Mouse (Mus musculus) myocyte (in vitro differentiated cells): ENCODE results near the gene Dlx4.

Source experiments
- MAX ChIP-seq: IDR thresholded peaks from one replicate; pipeline ENCODE4 v1.6.1; 2011; ENCODE audit warnings: low read depth, mild to moderate bottlenecking, control low read depth
- MYOD1 ChIP-seq, 3 experiments: IDR thresholded peaks; one replicate each; pipeline ENCODE4 v1.6.1; 2011; ENCODE audit warnings: control low read depth in 2 of 3, low read depth in 2 of 3, mild to moderate bottlenecking in 2 of 3, moderate library complexity in 1 of 3; ENCODE audit not compliant: insufficient read length in 2 of 3, control insufficient read depth in 1 of 3
- MYOG ChIP-seq, 3 experiments: IDR thresholded peaks; one replicate each; pipeline ENCODE4 v1.6.1; 2011; ENCODE audit warnings: control low read depth in 2 of 3, low read depth in 2 of 3, mild to moderate bottlenecking in 2 of 3; ENCODE audit not compliant: insufficient read length in 2 of 3, control insufficient read depth in 1 of 3, insufficient read depth in 1 of 3
- POLR2A ChIP-seq: IDR thresholded peaks from one replicate; pipeline ENCODE4 v1.6.1; 2011; ENCODE audit warnings: low read depth, mild to moderate bottlenecking, control low read depth, moderate library complexity; ENCODE audit not compliant: insufficient read length
- USF1 ChIP-seq: IDR thresholded peaks from one replicate; pipeline ENCODE4 v1.6.1; 2011; ENCODE audit warnings: low read depth, mild to moderate bottlenecking, control low read depth, moderate library complexity

DNA sequence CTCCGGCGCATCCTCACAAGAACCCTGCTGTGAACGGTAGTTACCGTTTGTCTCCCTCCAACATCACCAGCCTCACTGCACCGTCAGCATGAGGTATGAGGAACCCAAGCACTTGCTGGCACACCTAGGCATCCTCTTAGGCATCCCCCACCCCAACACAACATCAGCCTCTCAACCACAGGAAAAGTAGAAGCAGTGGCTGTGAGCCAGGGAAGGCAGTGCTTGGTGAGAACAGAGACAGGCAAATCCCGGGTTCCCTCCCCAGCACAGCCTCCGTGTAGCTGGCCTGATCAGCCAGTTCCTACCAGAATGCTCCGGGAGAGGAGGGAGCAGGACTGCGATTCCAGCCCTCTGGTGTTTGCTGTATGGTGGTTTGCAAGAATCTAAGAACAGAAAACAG, 2.7 kb upstream of the Dlx4 start:
- no peak for TF ChIP-seq POLR2A
- TF ChIP-seq MYOG (IDR thresholded peaks at IDR 0.05; ENCODE audit: control insufficient read depth in 1 of 3, insufficient read depth in 1 of 3, insufficient read length in 2 of 3, low read depth in 2 of 3): no peak
- no peak for TF ChIP-seq MAX
- TF ChIP-seq MYOD1 (IDR thresholded peaks at IDR 0.05; ENCODE audit: control insufficient read depth in 1 of 3, insufficient read length in 2 of 3, low read depth in 2 of 3): no peak
- TF ChIP-seq USF1: no peak
